Mouse (Mus musculus) fat pad, adult 2 months (tissue): Measurements from ENCODE around the gene Kmt2d.

Experiments used
- DNase-seq: peaks from one replicate; pipeline ENCODE4 v3.0.0-alpha.2; 2011; ENCODE audit warnings: low read depth, low spot score; ENCODE audit errors: extremely low read depth

The Kmt2d gene

DNA sequence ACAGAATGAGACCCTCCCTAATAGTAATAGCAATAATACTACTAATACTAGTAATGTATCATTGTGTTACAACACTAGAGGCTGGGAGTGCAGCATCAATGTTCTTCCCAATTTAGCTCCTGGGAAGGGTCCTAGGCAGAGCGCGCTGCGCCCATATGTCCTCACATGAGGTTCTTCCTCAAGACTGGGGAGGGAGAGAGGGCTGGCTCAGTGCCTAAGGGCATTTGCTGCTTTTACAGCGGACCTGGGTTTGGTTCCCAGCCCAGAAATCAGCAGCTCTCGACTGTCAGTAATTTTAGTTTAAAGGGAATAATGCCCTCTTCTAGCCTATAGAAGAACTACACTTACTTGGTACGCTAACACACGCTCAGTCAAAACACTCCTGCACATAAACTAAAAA is 16.5 kb upstream of the Kmt2d start:
- no peak for DNase-seq

DNA sequence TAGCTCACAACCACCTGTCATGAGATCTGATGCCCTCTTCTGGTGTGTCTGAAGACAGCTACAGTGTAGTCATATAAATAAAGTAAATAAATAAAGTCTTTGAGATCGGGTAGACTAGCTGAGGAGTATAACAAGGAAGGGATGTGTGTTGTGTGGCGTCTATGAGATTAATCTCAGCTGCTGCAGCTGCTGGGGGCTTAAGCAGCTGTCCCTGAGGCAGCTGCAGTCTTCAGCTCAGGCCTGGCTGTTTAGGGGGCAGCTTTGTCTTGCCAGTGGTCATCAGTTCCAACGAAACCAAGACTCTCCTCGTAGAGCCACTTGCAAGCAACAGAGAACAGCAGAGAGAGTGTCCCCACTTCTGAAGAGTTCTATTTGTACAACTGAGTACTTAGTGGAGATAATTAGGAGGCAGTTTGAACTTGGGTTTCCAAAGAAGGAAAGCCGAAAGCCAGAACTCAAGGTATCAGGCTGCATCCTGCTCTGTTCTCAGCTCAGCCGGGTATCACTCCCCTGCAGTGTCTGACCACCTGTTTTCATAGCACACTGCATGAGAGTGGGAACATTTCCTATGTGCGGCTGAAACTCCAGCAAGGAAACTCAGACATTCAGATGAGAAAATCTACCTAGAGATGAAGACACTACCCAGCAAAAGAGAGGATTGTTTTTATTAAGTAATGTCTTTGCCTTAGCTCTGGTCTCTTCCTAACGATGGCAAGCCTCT is 15.8 kb upstream of the Kmt2d start:
- no peak for DNase-seq

- no peak for DNase-seq
These were observed 13.1 kb upstream of the Kmt2d start for GRCm38 (mm10) chr15:98884106-98884505.

DNA sequence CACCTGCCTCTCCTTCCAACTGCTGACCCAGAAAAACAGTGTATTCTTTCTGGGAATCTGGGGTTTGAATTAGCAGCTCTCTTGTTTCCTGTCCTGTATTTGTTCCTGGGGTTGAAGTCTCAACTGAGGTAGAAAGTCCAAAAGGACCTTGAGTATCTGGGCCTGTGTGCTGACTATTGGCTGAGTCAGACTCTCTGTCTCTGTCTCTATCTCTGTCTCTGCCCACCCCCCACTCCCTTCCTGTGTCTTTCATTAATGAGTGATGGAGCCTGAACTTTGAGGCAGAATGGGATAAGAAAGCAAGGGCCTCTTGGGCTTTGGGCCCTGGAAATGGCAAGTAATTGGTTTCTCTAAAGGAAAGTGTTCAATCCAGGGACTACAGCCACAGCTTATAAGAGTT is 12.7 kb upstream of the Kmt2d start:
- DNase-seq = no peak

DNA sequence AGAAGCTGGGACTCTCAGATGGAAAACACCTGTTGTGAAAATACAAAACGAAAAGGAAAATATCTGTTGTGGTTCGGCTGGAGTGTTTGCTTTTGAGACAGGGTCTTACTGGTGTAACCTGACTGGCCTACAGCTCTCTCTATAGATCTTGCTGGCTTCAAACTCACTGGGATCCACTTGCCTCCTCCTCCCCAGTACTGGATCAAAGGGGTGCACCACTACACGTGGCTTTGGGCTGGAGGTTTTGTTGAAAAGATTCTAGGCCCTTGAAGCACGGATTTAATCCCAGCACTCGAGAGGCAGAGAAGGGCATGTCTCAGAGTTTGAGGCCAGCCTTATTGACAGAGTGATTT is 10.6 kb upstream of the Kmt2d start:
- DNase-seq = no peak

GRCm38 (mm10) chr15:98880978-98881655 is 10.1 kb upstream of the Kmt2d start:
- peak; percentile 51 for DNase-seq

GRCm38 (mm10) chr15:98877331-98877730 is 6.3 kb upstream of the Kmt2d start:
- DNase-seq = no peak

DNA sequence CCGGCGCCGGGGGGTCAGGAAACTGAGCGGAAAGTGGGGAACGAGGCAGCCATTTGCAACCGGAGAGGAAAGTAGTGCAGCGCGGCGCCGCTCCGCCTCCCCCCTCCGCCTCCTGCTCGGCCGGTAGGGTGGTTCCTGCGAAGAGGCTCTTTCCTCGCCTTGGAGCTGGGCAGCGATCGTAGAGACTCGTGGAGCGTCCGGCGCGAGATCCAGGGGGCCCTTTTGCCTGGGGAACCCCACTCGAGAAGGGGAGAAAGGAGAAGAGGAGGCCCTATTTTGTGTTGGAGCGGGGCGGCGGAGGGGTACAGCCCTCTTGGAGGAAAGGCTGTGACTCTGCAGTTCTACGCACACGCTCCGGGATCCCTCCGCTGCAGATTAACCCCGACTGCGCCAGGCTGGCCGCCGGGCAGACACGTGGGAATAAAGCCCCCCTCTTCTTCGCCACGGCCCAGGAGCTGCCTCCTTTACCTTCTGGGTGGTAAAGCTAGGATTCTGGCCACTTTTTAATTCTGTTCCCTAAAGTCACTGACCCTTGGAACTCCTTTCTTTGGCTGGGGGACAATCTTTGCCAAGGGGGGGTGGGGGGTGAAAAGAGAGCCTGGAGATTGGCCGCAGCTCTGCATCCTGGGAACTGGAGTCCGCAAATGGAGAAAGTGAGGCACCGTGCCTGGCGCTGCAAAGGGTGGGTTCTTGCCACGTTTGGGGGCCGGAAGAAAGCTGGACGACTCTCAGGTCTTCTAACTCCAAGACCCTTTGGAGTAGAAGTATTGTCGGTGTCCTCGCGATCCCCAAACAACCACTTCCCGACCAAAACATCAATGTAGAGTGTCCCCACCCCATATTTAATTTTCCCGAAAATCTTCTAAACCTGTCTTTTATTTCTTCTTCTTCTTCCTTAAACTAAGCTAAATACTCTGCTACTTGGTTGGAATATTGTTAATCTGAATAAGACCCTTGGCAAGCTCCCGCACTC is 1.2 kb upstream of the Kmt2d start:
- DNase-seq = peak; percentile 54

DNA sequence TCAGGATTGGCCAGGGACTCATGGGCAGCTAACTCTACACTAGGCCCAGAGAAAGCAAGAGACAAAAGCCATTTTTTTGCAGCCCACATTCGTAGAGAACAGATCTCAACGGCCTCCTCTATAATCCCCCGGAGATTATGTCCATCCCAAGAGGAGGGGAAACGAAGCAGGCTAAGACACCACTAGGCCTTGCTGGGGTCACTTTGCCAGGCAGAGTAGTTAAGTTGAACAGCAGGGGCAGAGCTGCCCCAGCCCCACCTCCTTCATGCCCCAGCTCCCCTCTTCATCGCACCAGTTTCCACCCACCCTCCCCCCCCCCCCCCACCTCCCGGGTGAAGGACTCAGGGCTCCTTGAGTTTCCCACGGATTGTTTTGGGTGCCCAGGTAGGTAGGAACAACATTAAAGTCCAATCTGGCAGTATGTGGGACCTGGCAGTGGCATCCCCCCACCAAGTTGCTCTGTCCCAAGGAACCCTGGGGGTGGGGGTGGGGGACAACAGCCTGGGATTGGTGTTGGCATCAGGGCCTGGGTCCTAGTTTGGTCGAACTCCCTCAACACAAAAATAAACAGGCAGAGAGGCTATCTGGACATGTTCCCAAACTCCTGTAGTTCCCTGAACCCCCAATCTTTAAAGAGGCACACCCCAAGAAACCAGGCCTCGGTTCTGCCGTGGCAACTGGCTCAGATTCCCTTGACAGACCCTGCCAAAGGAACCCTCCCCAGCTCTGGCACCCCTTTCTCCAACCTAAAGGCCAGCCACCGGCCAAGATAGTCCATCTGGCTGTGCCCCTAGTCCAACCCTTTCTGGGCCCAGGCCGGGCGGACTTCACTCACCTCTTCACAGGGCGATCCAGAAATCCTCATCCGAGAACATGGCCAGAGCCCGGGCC is 580 bp downstream of the Kmt2d start:
- no peak for DNase-seq

- DNase-seq = no peak
These were observed 1.4 kb downstream of the Kmt2d start for GRCm38 (mm10) chr15:98869342-98870178.

DNA sequence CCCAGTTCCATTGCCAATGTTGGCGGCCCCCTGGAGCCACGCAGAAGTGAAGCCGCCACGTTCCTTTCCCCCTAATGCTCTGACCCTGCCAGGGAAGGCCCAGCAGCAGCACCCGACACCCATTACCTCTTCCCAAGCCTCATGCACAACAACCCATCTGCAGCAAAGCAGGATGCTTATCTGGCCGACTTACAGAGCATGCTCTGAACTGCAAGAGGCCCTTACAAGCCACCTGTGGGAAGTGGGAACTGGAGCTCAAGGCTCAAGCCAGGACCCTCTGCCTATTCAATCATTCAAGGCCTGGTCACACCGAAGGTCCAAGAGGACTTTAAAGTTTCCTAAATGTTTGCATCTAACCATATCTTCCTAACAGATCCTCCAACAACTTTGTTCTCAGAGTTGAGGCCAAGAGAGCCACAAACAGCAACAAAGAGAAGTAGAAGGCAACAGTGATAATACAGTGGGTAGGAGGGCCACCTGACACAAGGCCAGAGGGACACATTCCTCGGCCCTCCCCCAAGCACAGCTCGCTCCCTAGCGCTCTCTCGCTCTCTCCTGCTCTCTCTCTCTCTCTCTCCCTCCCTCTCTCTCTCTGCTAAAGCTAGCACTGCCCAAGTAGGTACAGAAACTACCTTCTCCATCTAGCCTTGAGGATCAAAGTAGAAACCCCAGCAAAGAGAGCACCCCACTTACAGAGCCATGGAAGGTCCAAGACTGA is 2.5 kb downstream of the Kmt2d start:
- no peak for DNase-seq

DNA sequence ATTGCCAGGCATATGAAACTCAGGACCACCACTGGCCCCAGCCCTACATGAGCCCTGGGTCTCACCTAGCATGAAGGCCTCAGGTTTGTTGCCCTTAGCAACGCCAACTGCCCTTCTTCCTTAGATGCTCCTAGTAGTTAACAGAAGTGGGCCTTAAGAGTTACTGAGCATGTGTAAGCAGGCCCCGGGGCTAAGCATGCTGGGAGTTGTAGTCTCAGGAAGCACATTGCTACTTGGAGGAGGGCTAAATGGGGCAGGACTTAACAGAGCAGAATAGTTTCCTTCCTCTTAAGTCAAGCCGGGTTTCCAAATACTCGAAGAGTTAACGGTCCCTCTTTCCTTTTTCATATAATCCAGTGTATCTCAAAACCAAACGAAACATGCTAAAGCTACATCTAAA is 3.7 kb downstream of the Kmt2d start:
- DNase-seq = no peak

DNA sequence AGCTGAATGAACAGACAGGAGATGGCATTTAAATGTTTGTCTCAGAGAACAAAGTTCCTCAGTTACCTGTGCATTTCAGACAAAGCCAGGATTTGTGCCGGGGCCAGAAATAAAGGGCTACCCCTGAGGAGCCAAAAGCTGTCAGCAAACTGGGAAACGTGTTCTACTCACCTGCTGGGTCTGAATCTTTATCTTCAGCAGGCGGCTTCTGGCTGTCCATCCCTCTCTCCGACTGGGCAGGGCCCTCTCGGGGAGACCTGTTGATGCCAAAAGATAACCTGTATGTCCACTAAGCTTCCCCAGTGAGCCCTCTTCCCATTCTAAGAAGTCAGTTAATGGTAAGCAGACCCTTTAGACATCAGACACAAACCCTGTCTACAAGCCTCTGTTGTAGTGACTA is 4.5 kb downstream of the Kmt2d start:
- DNase-seq = no peak

GRCm38 (mm10) chr15:98865771-98866170 is 5.2 kb downstream of the Kmt2d start:
- no peak for DNase-seq

DNA sequence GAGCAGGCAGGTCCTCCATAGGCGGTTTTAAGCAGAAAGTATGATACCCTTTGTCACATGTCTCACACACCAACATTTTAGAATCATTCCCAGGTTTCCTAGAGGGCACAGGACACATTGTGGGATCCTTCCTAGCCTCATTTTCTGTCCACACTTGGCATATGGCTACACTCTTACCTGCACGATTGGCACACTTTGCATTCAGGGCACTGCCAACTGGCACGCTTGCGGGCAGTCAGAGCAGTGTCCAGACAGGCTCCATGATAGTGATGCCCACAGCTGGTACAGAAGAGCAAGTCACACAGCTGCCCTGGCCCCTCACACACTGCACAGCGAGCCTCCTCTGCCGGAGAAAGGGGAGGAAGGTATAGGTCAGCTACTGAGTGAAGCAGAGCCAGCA is 6.1 kb downstream of the Kmt2d start:
- DNase-seq = no peak

DNA sequence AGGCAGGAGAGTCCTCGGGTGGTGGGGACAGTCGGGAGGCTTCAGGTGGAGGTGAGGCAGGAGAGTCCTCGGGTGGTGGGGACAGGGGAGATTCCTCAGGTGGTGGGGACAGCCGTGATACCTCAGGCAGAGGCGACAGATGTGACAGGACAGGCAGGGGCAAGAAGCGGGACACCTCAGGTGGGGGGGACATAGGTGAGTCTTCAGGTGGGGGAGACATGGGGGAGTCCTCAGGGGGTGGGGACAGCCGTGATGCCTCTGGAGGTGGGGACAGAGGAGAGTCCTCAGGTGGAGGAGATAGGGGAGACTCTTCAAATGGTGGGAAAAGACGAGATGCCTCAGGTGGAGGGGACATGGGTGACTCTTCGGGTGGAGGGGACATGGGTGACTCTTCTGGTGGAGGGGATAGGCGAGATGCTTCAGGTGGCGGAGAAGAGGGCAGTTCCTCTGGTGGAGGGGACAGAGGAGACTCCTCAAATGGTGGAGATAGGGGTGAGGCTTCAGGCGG is 7.5 kb downstream of the Kmt2d start:
- no peak for DNase-seq

- no peak for DNase-seq
These were observed 9.1 kb downstream of the Kmt2d start for GRCm38 (mm10) chr15:98861701-98862410.

- DNase-seq = no peak
These were observed 10.1 kb downstream of the Kmt2d start for GRCm38 (mm10) chr15:98860921-98861320.
